Mouse (Mus musculus) olfactory bulb, adult 2 months (tissue): ENCODE data around the gene Secisbp2. TPM values are rescaled to one million over a fixed set of nuclear protein-coding genes. Genes with fewer than 3 reads are reported as not detected.

Source experiments
- H3K27ac ChIP-seq: fragments of 200-500 bp; 2 replicates; pipeline ENCODE4 v1.5.1; 2012; ENCODE audit warnings: low read depth, low read length; ENCODE audit not compliant: insufficient read depth
- H3K4me1 ChIP-seq: fragments of 200-500 bp; 2 replicates; pipeline ENCODE4 v1.6.1; 2012; ENCODE audit warnings: low read length; ENCODE audit not compliant: control insufficient read depth, insufficient read depth
- H3K4me3 ChIP-seq: fragments of 200-500 bp; 2 replicates; pipeline ENCODE4 v1.5.1; 2012; ENCODE audit warnings: mild to moderate bottlenecking, low read depth, low read length, moderate library complexity; ENCODE audit not compliant: insufficient read depth
- CTCF ChIP-seq: fragments of 200-500 bp; IDR thresholded peaks from 2 replicates; pipeline ENCODE4 v1.5.1; 2012; ENCODE audit warnings: low read depth, mild to moderate bottlenecking, low read length, moderate library complexity; ENCODE audit not compliant: insufficient read depth
- POLR2A ChIP-seq: fragments of 200-500 bp; IDR thresholded peaks from 2 replicates; pipeline ENCODE4 v1.6.1; 2012; ENCODE audit warnings: mild to moderate bottlenecking, low read depth, low read length, moderate library complexity; ENCODE audit not compliant: insufficient read depth
- WGBS: fragments of 180-500 bp; shearing (Covaris S2); methylation state at CpG from one replicate; pipeline ENCODE4 v1.1.7; 2018; 5-methylcytosine and 5-hydroxymethylcytosine counted together
- polyA plus RNA-seq: library from polyadenylated mRNA; stranded (reverse); fragments of >200 nt; gene quantifications from 2 replicates; pipeline ENCODE4 v1.2.4, GENCODE M21; 2012; ENCODE audit warnings: low replicate concordance; ENCODE audit not compliant: missing spikeins, insufficient read depth, insufficient read length

Secisbp2 gene
- polyA plus RNA-seq, 1 experiment, result not detected

- H3K4me3 ChIP-seq, result no peak overlapping the region
- H3K27ac ChIP-seq, result no peak overlapping the region
- no peak for TF ChIP-seq CTCF
- no peak for TF ChIP-seq POLR2A
- 55% methylated on average over 8 of the region's 8 CpGs for WGBS
- H3K4me1 ChIP-seq, result peaks cover 15% of the 10 kb centered on the region
Measured at GRCm38 (mm10) chr13:51716350-51717263, 65.1 kb downstream of the Secisbp2 start.

GRCm38 (mm10) chr13:51719256-51719655 is 67.8 kb downstream of the Secisbp2 start:
- H3K4me3 ChIP-seq, result no peak overlapping the region
- no peak overlapping the region for H3K27ac ChIP-seq
- no peak for TF ChIP-seq POLR2A
- no peak for TF ChIP-seq CTCF
- WGBS, result 92% methylated on average over 3 of the region's 3 CpGs
- peaks cover 16% of the 10 kb centered on the region for H3K4me1 ChIP-seq

- Histone ChIP-seq H3K4me3 (no peak overlapping the region), H3K4me1 (peaks cover 27% of the 10 kb centered on the region), H3K27ac (no peak overlapping the region)
- 92% methylated on average over 4 of the region's 4 CpGs for WGBS
- TF ChIP-seq CTCF (no peak), POLR2A (no peak)
Measured at GRCm38 (mm10) chr13:51720556-51720955, 69.1 kb downstream of the Secisbp2 start.

DNA sequence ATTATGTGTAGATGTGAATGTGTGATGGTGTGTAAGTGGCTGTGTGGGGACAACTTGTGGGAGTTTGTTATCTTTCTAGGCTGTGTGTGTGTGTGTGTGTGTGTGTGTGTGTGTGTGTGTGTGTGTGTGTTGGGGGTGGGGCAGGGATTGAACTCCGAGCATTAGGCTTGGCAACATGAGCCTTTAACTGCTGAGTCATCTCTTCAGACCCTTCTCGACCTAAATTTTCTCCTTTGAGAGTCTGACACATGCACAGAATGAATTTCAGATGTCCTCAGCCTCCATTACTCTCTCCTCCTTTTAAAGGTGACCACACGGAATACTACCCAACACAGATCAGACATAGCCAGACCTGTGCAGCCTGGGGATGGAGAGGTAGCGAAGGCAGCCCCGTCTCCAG is 71.6 kb downstream of the Secisbp2 start:
- Histone ChIP-seq H3K27ac (no peak overlapping the region), H3K4me3 (no peak overlapping the region), H3K4me1 (peaks cover 37% of the 10 kb centered on the region)
- WGBS, result 57% methylated on average over 5 of the region's 5 CpGs
- no peak for TF ChIP-seq POLR2A
- no peak for TF ChIP-seq CTCF

GRCm38 (mm10) chr13:51724566-51724965 is 73.1 kb downstream of the Secisbp2 start:
- 85% methylated on average over 6 of the region's 6 CpGs for WGBS
- Histone ChIP-seq H3K4me3 (no peak overlapping the region), H3K4me1 (peaks cover 45% of the 10 kb centered on the region), H3K27ac (no peak overlapping the region)
- no peak for TF ChIP-seq CTCF
- TF ChIP-seq POLR2A, result no peak

- peaks cover 51% of the 10 kb centered on the region for H3K4me1 ChIP-seq
- WGBS, result 94% methylated on average over 7 of the region's 7 CpGs
- no peak for TF ChIP-seq CTCF
- TF ChIP-seq POLR2A, result no peak
Measured at GRCm38 (mm10) chr13:51725446-51725845, 73.9 kb downstream of the Secisbp2 start.

GRCm38 (mm10) chr13:51725926-51726574 is 74.6 kb downstream of the Secisbp2 start:
- TF ChIP-seq CTCF (no peak), POLR2A (no peak)
- Histone ChIP-seq H3K27ac (no peak overlapping the region), H3K4me1 (peaks cover 51% of the 10 kb centered on the region), H3K4me3 (no peak overlapping the region)
- 64% methylated on average over 8 of the region's 8 CpGs for WGBS

More at GRCm38 (mm10) chr13:51725446-51725845, 73.9 kb downstream of the Secisbp2 start:
- H3K27ac ChIP-seq, result no peak overlapping the region
- no peak overlapping the region for H3K4me3 ChIP-seq

DNA sequence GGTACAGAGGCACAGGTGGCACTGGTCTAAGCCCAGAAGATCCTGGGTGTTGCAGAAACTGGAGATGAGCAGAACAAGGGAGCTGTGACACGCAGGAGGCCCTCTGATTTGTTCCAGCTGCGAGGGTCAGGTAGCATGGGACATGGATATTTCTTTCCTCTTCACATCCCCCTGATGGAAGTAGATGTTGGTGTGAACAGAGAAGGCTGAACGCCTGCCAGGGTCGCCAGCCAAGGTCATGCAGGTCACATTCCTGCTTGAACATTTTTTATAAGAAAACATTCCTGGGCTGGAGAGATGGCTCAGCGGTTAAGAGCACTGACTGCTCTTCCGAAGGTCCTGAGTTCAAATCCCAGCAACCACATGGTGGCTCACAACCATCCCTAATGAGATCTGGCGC is 75.9 kb downstream of the Secisbp2 start:
- TF ChIP-seq POLR2A (no peak), CTCF (no peak)
- peaks cover 60% of the 10 kb centered on the region for H3K4me1 ChIP-seq
- no peak overlapping the region for H3K27ac ChIP-seq
- H3K4me3 ChIP-seq, result no peak overlapping the region
- 82% methylated on average over 7 of the region's 7 CpGs for WGBS

GRCm38 (mm10) chr13:51729887-51730361 is 78.4 kb downstream of the Secisbp2 start:
- H3K4me1 ChIP-seq, result peaks cover 51% of the 10 kb centered on the region
- WGBS, result 12% methylated on average over 4 of the region's 4 CpGs
- peak overlapping the region; percentile 77 for H3K27ac ChIP-seq
- TF ChIP-seq CTCF, result peak; percentile 71
- TF ChIP-seq POLR2A, result no peak
- H3K4me3 ChIP-seq, result no peak overlapping the region

- 85% methylated on average over 7 of the region's 7 CpGs for WGBS
- peaks cover 47% of the 10 kb centered on the region for H3K4me1 ChIP-seq
- no peak for TF ChIP-seq POLR2A
- no peak for TF ChIP-seq CTCF
- no peak overlapping the region for H3K4me3 ChIP-seq
- H3K27ac ChIP-seq, result 0 out of 2 replicates have a peak overlapping the region, but pooled peaks have one; percentile 38
Measured at GRCm38 (mm10) chr13:51731474-51731873, 80.0 kb downstream of the Secisbp2 start.
